Mouse (Mus musculus) c-Kit-positive CD71-positive TER-119-negative erythroid progenitor cells, embryonic 14.5 days (primary cell): ENCODE measurements around the gene Cdrt4.

Experiments
- DNase-seq: peaks from one replicate; pipeline ENCODE4 v3.0.0-alpha.2; 2013; ENCODE audit warnings: low read depth

The Cdrt4 gene

DNA sequence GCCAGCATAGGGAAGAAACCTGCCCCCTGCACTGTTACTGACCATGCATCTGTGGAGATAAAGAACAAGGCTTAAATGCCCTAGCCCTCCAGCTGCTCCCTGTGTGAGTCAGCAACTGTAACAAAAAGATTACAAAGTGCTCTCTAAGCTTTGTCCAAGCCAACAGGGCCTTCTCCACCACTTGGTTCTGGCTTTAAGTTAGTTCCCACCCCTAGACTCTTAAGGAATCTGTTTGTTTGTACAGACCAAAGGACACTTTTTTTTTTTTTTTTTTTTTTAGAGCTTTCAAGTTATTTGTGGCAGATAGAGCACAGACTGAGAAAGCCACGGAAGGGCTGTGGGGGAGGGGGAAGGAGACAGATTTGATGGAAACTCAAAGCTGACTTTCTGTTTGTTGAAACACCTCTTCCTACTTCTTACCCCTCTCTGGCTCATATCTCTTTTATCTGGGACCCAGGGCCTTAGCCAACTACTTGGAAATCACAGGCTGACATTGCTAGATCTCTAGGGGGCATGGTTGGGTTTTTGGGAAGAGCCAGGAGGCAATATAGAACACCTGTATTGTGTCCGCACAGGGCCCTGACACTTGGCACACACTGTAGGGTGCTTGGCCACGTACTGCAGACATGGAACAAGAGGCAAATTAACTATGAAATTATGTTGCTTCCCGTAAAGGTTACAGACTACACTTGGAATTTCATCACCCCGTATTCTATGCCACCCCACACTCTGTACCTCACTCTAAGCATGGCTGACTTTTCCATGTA is 44.9 kb downstream of the Cdrt4 start:
- no peak for DNase-seq

DNA sequence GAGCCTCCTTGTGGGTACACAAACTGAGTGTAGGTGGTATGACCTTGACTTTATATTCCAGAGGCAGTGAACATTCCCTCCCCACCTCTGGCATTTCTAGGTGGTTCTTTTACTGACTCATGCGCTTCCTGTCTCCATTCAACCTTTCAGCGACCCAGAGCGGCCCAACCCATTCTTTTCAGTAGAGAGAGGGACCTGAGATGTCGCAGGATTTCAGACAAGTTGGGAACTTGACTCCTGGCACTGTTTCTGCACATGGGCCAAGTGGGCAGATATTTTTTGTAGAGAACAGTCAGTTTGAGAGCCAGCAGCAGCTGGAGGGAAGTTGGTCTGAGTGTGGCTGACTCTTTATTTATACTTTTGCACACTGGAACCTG is 45.5 kb downstream of the Cdrt4 start:
- no peak for DNase-seq

DNA sequence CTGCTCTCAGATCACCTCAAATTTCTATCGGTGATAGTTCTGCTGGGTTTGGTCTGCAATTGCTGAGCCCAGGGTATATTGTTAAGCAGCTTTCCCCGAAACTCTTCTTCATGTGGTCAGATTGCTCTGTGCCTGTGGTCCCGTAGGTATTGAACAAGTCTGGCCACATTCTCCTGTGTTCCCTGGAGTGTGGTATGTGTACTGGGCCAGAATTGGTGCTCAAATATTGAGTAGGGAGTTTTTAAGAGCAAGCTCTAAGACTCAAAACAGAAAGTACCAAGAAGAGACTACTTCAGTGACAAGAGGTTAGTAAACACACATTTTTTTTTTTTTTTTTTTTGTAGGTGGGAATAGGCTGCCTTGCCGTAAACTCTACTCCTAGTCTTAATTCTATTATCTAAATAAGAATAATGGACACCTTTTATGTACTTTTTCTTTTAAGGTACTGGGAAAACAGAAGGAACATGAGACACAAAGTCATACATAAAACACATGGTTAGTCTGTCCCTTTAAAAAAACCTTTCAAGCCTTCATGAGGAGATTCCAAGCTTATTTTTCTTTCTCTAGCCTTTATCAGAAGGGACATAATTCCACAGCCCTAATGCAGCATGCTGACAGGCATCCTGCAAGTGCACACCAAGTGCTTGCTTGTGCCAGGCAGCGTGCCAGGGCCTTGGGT is 46.2 kb downstream of the Cdrt4 start:
- DNase-seq: no peak

DNA sequence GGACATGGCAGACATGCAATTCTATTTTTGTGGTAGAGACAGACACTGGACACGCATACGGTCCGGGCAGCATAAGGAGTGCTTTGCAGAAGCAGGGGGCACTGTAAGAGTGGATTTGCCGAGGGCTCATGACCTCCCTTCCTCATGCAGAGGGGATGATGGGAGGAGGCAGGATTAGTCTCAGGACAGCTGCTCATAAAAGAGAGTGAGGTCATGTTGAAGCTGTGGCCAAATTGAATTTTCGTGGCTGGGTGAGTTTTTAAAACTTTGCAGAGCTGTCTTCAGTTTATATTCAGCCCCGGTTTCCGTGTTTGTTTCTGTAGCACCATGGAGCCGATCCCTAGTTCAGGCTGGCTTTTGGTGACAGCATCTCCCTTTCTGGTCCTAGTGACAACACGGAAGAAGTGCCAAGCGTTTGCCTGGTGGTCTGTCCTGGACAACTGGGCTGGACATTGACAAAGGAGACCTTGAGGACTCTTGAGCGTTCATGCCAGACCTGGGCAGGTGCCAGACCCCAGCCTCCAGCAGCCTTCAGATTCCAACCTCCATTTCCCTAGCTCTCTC is 46.8 kb downstream of the Cdrt4 start:
- DNase-seq: no peak

DNA sequence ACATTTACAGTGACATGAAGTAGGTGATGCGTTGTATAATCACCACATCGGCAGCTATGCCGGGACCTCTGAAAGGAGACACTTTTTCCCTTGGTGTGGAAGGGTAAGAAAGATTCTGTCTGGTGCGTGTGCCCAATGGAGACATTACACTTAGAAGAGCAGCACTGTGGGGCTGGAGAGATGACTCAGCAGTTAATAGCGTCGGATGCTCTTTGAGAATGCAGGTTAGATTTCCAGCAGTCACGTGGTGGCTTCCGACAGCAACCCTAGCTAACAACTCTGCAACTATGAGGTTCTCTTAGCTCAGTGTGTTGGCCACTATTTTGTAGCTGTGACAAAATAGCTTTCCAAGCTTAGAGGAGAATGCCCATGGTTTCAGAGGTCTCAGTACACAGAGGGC is 49.1 kb downstream of the Cdrt4 start:
- DNase-seq: no peak

DNA sequence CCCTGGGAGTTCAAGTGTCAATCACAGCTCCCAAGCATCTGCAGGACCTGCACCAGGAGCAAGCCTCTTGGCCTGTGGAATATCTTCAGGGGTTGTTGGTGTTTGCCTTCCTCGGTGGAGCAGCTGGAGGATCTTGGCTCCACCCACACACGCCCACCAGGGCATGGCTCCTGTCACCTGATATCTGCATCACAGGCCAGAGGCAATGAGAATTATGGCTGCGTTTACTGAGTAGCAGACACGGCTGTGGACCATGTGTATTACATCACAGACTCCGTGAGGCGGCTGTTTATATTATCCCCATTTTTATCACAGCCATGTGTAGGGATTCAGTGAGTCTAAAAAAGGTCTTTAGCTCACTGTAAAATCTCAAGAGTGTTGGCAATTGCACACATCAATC is 53.6 kb downstream of the Cdrt4 start:
- no peak for DNase-seq

DNA sequence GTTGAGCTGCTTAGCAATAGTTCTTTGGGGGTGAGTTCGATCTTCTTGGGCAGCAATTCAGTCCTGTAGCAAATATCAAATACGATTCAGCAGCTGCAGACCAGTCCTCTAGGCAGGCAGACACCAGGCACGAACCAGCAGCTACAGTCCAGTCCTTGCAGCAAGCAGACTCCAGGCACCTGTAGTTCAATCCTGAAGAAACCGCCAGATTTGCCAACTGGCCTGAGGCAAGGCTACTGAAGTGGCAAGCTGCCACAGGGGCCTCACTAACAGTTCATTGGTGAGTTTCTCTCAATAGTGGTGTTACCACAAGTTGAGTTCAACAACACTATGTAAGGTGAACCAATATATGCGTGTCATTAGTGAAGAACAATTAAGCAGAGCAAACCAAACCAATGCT is 56.4 kb downstream of the Cdrt4 start:
- DNase-seq: no peak

DNA sequence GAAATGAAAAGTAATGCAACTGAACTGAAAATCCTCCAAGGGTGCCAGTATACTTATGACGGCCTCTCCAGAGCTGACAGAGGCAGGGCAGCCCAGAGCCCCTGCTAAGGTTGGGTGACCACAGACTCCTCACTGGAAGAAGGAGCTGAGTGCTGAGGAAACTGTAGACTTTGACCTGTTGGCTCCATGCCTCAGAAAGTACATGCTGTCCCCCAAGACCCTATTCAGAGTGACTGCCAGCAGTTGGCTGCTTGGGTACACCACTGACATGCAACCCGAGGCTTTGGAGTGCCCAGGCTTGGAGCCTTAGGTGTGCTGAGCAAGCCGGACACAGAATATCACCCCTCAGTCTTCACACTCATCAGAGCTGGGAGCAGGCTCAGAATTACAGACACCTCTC is 57.0 kb downstream of the Cdrt4 start:
- no peak for DNase-seq

DNA sequence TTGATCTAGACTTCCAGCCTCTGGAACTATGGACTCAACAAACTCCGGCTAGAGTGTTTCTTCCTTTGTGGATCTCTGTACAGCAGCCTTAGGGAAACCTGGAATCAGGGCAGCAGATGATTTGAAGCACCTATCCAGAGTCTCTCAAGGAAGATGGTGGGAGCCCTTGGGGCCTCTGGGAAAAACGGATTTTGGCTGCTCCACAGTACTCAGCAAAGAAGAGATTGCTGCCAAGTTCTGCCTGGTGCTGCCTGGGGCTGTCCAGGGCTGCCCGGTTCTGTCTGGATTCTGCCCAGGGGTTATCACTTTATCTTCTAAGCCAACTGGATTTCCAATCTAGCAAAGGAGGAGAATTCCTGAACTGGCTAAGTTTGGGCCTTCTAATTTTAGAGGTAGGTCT is 58.8 kb downstream of the Cdrt4 start:
- DNase-seq: no peak

DNA sequence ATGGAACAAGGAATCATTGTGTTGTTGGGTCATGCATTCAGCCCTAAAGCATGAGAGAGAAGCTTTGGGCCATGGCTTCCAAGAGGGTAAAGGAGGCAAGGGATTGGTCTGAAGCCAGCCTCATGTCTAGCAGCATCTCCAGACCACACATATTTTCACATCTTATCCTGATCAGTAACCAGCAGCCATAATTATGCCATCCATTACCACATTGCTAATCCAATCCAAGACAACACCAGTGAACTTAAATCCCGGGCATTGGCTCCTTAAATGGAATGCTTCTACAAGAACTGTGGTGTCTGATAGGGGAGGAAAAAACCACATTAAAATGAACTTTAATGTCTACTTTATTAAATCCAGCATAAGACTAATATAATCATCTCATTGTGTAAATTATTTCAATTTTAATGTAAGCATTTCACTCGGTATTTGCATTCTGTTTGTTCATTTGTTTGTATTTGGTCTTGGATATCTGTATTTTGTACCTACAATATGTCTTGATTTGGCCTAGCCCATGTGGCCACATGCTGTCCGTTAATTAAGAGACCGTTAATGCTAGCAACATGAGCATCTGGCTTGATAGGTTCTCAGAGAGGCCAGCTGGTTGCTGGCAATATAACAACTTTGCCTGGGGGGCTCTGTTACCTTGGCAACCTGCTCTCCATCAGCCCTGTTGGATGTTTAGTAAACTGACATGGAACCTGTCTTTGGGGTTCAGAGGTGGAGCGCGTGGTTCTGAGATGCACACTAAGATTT is 66.5 kb downstream of the Cdrt4 start:
- no peak for DNase-seq

DNA sequence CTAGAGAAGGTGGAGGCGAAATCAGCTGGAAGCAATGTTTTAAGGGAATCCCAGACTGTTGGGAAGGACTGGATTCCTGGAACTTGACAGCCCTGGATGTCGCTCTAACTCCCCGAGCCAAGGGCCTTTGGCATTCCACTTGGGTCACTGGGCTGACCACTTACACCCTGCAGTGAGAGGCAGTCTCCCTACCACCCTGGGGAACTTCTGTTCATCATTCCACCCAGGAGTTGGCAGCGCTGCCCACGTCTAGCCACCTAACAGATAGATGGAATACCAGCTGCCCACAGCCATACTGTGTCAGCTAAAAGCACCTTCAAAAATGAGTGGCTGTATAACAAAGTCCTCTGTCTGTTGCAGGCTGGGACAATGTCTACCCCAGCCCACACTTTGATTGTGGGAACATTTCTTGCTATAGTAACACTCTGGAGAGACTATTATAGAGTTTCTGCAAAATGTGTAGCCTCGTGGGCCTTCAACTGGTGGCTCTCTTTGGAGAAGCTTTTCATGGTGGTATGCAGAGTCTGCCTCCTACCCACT is 67.2 kb downstream of the Cdrt4 start:
- no peak for DNase-seq

DNA sequence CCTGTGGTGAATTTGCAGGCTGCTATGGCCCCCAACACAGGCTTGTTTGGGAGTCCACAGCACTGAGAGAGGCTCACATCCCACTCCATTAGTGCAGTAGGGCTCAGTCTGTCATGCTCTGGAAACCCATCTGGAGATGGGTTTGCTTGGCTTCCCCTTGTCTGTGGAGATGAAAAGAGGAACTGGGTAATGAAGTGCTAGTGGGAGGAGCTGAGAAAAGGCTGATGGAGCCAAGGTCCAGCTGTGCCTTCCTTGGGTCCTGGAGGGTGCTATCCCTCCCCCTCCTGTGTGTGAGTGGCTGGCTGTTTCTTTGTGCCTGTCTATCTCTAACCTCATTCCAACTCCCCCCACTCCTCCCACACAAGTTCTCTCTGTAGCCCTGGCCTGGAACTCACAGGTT is 69.6 kb downstream of the Cdrt4 start:
- no peak for DNase-seq

DNA sequence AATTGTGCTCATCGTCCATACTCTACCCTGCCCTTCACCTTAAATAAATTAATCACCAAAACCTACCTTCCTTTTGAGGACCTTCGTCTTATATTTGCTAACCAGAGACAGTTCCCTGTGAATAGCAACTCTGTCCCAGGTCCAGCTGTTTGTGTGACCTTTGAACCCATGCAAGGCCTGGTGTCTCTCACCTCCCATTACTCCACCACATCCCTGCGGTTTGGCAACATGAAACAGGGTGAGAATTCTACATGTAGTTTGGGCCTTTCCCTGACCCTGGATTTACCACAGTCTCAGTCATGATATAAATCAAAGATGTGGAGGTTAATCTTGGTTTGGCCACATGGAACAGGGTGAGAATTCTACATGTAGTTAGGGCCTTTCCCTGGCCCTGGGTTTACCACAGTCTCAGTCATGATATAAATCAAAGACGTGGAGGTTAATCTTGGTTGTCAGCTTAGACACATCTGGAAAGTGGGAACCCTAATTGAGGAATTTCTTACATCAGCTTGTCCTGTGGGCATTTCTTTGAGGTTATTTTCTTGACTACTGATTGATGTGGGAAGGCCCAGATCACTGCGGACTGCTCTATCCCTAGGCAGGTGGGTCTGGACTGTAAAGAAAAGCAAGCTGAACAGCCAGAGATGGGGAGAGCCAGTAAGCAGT is 70.3 kb downstream of the Cdrt4 start:
- DNase-seq: no peak

DNA sequence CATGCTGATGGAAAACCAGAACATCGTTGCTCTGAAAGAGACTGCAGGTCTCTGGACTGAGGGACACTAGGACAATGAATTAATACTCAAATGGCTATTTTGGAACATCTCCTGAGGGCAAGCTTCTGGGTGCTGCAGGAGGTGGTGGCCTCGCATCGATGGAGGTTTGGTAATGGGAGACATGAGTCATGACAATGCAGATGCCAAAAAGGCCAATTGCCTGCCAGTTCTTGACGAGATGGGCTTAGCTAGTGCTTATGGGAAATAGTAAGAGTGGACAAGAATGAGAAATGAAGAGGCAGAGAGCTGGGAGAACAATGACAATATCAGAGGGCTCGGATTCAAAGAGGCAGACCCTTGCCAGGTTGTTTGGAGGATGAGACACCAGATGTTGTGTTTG is 72.5 kb downstream of the Cdrt4 start:
- no peak for DNase-seq

DNA sequence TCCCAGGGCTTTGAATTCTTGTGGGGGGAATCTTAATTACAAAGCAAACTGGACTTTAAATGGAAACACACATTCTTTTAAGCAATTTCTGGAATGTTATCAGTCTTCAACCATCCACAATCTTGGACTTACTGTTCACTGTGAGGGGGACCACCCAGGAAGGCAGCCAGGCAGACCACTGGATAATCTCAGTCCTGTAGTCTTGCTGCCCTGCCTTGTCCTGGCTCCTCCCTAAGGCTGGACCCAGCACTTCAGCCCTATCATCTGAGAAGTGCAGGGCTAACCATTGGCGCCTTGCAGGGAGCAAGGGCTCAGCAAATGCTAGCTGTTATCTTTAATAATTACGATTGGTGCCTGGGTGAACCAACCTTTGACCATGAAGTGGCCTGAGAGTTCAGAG is 73.1 kb downstream of the Cdrt4 start:
- DNase-seq: no peak

DNA sequence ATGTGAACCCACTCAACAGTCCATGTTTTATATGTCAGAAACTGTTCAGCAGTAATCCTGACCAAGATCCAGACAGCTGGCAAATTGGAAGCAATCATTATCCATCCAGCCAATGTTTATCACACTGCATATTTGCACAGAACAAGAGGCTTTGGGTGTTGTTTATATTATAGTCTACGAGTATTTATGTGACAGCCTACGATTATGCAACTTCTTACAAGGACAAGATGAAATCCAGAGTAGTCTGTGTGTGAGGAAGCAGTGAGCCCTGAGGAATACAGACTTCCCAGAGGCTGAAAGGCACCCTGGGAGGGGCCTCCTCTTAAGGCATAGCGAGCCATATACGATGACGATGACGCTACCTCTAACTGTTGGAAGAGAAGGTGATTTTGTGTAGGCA is 74.5 kb downstream of the Cdrt4 start:
- no peak for DNase-seq

DNA sequence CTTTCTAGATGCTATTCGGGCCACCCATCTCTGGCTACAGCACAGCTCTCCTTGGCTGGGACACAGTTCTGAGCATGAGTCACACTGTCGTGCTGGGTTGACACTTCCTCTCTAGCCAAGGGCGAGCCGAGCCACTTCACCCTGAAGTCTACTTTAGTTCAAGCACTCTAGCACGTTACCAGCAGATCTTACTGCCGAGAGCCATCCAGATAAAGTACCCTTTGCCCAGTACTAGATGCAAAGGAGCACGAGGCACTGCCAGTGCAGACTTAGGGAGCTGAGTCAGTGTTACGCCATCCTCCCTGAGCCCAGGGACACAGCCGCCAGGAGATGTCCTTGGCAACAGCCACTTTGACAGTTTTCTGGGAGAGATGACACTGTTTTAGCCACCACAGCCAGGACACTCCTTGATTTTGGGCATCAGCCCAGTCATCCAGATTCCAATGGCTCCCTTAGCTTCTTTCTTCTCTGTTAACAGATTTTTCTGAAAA is 75.7 kb downstream of the Cdrt4 start:
- no peak for DNase-seq

DNA sequence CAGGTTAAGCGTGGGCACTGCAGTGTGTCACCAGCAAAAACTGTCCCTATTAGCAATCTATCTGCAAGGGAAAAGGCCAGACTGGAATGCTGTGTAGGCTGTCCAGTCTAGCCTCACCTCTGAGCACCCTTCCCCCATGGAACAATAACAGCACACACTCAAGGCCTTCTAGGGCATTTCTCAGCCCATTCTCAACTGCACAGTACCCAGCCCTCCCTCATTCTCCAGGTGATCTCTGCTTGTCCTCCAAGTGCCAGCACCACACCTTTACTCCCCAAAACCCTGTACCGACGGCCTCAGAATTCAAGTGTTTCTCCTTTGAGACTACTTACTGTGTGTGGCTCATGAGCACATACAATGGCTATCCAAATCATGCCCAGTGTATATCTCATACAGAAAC is 77.1 kb downstream of the Cdrt4 start:
- no peak for DNase-seq

DNA sequence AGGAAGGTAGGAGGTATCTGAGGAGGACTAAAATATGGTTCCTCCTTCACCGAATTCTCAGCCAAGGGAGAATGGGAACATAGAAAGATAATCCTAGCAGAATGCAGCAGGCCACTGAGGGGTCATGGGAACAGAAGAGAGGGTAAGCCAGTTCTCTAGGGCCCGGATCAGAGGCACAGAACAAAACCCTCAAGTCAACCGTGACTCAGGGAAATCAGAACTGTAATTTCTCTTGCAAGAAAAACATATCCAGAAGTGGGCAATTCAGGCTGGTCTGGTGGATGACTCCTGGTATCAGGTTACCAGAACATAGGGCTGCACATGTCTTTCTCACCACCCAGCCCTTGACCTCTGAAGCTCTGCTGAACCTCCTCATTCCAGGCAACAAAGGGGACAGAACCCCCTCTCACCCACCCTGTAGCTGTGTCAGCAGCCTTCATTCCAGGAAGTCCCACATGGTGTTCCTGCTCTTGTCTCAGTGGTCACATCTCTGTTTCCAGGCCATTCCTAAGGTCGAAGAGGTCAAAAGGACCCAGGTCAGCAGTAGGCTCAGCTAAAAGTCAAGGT is 78.2 kb downstream of the Cdrt4 start:
- DNase-seq: no peak

DNA sequence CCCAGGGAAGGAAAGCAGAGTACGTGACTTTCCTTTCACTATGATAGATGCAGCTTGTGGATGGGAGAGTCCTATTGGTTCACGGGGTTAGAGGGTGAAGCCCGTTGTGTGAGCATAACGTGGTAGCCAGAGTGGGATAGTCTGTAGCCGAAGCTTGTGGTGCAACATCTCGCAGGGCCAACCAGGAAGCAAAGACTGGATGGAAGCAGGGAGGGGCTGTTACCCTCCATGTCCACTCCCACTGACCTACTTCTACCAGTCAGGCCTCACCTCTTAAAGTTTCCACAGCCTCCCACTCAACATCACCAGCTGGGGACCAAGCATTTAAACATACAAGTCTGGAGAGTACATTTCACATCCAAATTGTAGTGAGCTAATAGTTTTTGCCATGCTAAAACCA is 78.7 kb downstream of the Cdrt4 start:
- no peak for DNase-seq

DNA sequence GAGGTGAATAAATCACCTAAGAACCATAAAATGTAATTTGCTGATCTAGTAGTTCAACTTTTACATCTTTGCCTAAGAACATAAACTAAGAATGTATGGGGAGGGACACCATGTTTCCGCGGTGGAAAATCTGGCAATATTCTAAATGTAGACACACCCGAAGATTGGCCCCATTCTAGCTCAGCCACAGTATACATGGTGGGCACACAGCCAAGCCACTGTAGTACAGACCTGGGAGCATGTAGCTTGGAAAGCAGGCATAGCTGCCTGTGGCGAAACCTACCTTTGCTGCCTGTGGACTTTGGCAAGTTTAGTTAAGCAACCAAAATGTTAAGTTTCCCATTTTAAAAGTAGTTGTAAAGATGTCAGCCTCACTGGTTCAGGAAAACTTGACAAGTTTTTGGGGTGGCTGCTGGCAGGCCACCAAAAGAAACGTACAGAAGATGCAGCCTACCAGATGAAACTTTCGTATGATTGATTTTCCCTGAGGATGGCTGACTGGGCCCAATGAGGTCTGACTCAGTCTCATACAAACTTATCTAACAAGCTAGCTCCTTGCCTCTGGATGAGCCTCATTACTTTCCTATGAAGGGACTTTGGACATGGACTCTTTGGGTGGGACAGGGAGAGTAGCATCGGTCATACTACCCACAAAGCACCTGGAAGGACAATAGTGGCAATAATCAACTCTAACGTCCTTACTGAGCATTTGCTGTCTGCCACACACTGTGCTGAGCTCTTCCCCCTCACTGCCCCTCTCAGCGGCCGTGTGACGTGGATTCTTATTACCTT is 84.6 kb downstream of the Cdrt4 start:
- DNase-seq: no peak
